Mouse (Mus musculus) E14TG2a.4 (cell line): ENCODE results near the gene Prss29.

ENCODE experiments used
- CTCF ChIP-seq: conservative IDR thresholded peaks from 2 replicates; pipeline ENCODE4 v1.5.1; 2014; ENCODE audit warnings: low read length
- NANOG ChIP-seq: IDR thresholded peaks from 2 replicates; pipeline ENCODE4 v1.6.1; 2014; ENCODE audit warnings: borderline replicate concordance, low read length, mixed read lengths
- POU5F1 ChIP-seq: IDR thresholded peaks from 2 replicates; pipeline ENCODE4 v1.6.1; 2014; ENCODE audit warnings: low read length, borderline replicate concordance

DNA sequence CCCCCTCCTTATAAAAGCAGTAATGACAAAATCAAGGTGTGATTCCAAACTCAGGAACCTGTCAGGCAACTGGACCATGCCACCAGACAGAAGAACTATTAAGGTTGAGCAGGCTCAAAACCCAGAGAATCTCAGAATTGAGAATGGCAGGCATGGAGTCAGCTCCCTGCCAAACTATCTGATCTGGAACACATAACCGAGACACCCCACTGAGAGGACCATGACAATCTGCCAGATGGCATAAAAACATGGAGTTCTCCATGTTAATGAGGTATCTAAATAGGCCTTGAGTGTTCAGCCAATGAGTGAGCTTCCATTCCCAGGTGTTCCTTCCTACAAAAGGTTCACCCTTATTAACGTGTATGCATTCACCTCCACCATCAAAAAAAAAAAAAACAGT lies 42.8 kb downstream of the Prss29 start:
- TF ChIP-seq CTCF, result no peak
- no peak for TF ChIP-seq POU5F1
- TF ChIP-seq NANOG, result no peak
